ENCODE assay signal across 9 mouse cellular contexts in genomic region chr4:141008028-141008427, GRCm38 (mm10). TPM values are rescaled to one million over a fixed set of nuclear protein-coding genes. Genes with fewer than 3 reads are reported as not detected.
A peak's percentile ranks its signal among the peaks of the same experiment; 100 is the strongest.
DNase-seq lines count a peak whose midpoint lies in the region; ATAC-seq and TF ChIP-seq lines count a peak whose summit lies in the region.
"Had no signal": no experiment of that assay in that cellular context is flagged by ENCODE, and none has a peak within 500 bp of the region (broad histone marks: within the 10 kb centered on the region; RNA-seq: fewer than 3 reads in every experiment).

No protein-coding gene starts in this region.

- no peak for ATAC-seq in forebrain, embryonic 13.5 days
- ATAC-seq in forebrain, embryonic 11.5 days (replicated peaks; ENCODE audit: low FRiP score), result no peak
- peak; percentile 85 for ATAC-seq in liver, embryonic 12.5 days

- peaks cover 26% of the 10 kb centered on the region for H3K4me1 ChIP-seq in forebrain, embryonic 13.5 days
- peaks cover 13% of the 10 kb centered on the region for H3K4me1 ChIP-seq in forebrain, embryonic 11.5 days (replicated peaks; ENCODE audit: control insufficient read depth, insufficient read depth, low read length)
- peaks cover 0 to 8% of the 10 kb centered on the region in 2 experiments; a peak in 1 of 4 replicates for H3K4me1 ChIP-seq in MEL (ENCODE audit: control insufficient read depth in 1 of 2, insufficient read depth in 2 of 2, low read length in 2 of 2)
- peaks cover 27% of the 10 kb centered on the region for H3K4me1 ChIP-seq in liver, embryonic 12.5 days

- H3K4me3 ChIP-seq in forebrain, embryonic 13.5 days, result no peak overlapping the region
- H3K4me3 ChIP-seq in forebrain, embryonic 11.5 days (ENCODE audit: low read depth, low read length), result no peak overlapping the region
- H3K4me3 ChIP-seq in MEL (ENCODE audit: control insufficient read depth in 1 of 2, insufficient read depth in 1 of 2, low read depth in 2 of 2, low read length in 2 of 2), result no peak overlapping the region
- H3K4me3 ChIP-seq in liver, embryonic 12.5 days, result no peak overlapping the region
- H3K4me3 ChIP-seq: heart, embryonic 13.5 days had no signal

- H3K9me3 ChIP-seq in forebrain, embryonic 13.5 days (replicated peaks), result peaks cover 5% of the 10 kb centered on the region
- H3K9me3 ChIP-seq in forebrain, embryonic 11.5 days (ENCODE audit: control insufficient read depth, low read length), result no peaks in the 10 kb centered on the region
- H3K9me3 ChIP-seq in MEL (replicated peaks; ENCODE audit: insufficient read depth, low read length), result no peaks in the 10 kb centered on the region
- H3K9me3 ChIP-seq in liver, embryonic 12.5 days (replicated peaks), result no peaks in the 10 kb centered on the region
- H3K9me3 ChIP-seq: heart, embryonic 13.5 days had no signal

- H3K4me2 ChIP-seq in forebrain, embryonic 13.5 days, result no peak overlapping the region
- no peak overlapping the region for H3K4me2 ChIP-seq in forebrain, embryonic 11.5 days (ENCODE audit: low read depth, low read length, severe bottlenecking)
- peak overlapping the region; percentile 15; the same call in 1 of the 2 replicates for H3K4me2 ChIP-seq in liver, embryonic 12.5 days
- H3K4me2 ChIP-seq: heart, embryonic 13.5 days had no signal

- WGBS in forebrain, embryonic 13.5 days, result 86% methylated on average over 8 of the region's 8 CpGs
- WGBS in forebrain, embryonic 11.5 days, result 97% methylated on average over 8 of the region's 8 CpGs
- WGBS in liver, embryonic 12.5 days (ENCODE audit: insufficient replicate concordance), result 42% methylated on average over 8 of the region's 8 CpGs

- H3K27ac ChIP-seq in forebrain, embryonic 13.5 days, result peak overlapping the region; percentile 2; the same call in 1 of the 2 replicates
- no peak overlapping the region for H3K27ac ChIP-seq in forebrain, embryonic 11.5 days (ENCODE audit: low read depth, low read length)
- H3K27ac ChIP-seq in MEL (ENCODE audit: control insufficient read depth, low read depth, low read length), result no peak overlapping the region; the same call in 1 of the 2 replicates
- peak overlapping the region; percentile 19; the same call in 1 of the 2 replicates for H3K27ac ChIP-seq in liver, embryonic 12.5 days
- H3K27ac ChIP-seq: heart, embryonic 13.5 days had no signal

- peak in 1 of 2 experiments; percentile 17; a peak in 1 of 4 replicates for TF ChIP-seq EP300 in MEL (IDR thresholded peaks at IDR 0.05; ENCODE audit: low read depth in 1 of 2, low read length in 2 of 2)

- intact Hi-C loops in gastrocnemius, postnatal 14 days (cut with DNase I; ENCODE audit: low total_unique reads), result no loop called here

- no peak for TF ChIP-seq CTCF in MEL (IDR thresholded peaks at IDR 0.05 in 2 of 3, conservative IDR thresholded peaks at IDR 0.05 in 1 of 3; ENCODE audit: control insufficient read depth in 1 of 3, insufficient read depth in 1 of 3, low read depth in 2 of 3, low read length in 3 of 3, poor library complexity in 1 of 3, severe bottlenecking in 1 of 3)

- no peak for TF ChIP-seq POLR2A in MEL (IDR thresholded peaks at IDR 0.05; ENCODE audit: control insufficient read depth in 1 of 2, insufficient read depth in 1 of 2, low read depth in 1 of 2, low read length in 2 of 2, poor library complexity in 1 of 2)

- H3K79me2 ChIP-seq in MEL (ENCODE audit: control insufficient read depth, insufficient read depth, low read length, poor library complexity), result no peaks in the 10 kb centered on the region

- peaks cover 61% of the 10 kb centered on the region for H3K36me3 ChIP-seq in forebrain, embryonic 13.5 days (ENCODE audit: poor library complexity, severe bottlenecking)
- peaks cover 8% of the 10 kb centered on the region; the same call in 1 of the 2 replicates for H3K36me3 ChIP-seq in forebrain, embryonic 11.5 days (ENCODE audit: control insufficient read depth, insufficient read depth, low read length)
- no peaks in the 10 kb centered on the region for H3K36me3 ChIP-seq in MEL (ENCODE audit: control insufficient read depth in 1 of 2, insufficient read depth in 2 of 2, low read length in 2 of 2)
- H3K36me3 ChIP-seq in liver, embryonic 12.5 days, result peaks cover 48% of the 10 kb centered on the region

- no peaks in the 10 kb centered on the region for H3K27me3 ChIP-seq in forebrain, embryonic 13.5 days
- no peaks in the 10 kb centered on the region for H3K27me3 ChIP-seq in forebrain, embryonic 11.5 days (ENCODE audit: control insufficient read depth, insufficient read depth, low read length)
- H3K27me3 ChIP-seq in MEL (ENCODE audit: control insufficient read depth in 1 of 2, insufficient read depth in 2 of 2, low read length in 2 of 2), result no peaks in the 10 kb centered on the region
- H3K27me3 ChIP-seq in liver, embryonic 12.5 days (replicated peaks), result peaks cover 38% of the 10 kb centered on the region
- H3K27me3 ChIP-seq: heart, embryonic 13.5 days had no signal

- H3K9ac ChIP-seq in forebrain, embryonic 13.5 days, result no peak overlapping the region
- H3K9ac ChIP-seq in forebrain, embryonic 11.5 days (ENCODE audit: low read length), result no peak overlapping the region
- H3K9ac ChIP-seq in MEL (ENCODE audit: control insufficient read depth, low read depth, low read length, poor library complexity, severe bottlenecking), result no peak overlapping the region
- H3K9ac ChIP-seq in liver, embryonic 12.5 days, result no peak overlapping the region
- H3K9ac ChIP-seq: heart, embryonic 13.5 days had no signal

- no peak for TF ChIP-seq RAD21 in MEL (IDR thresholded peaks at IDR 0.05; ENCODE audit: low read depth, low read length)

- no peak for DNase-seq in forebrain, embryonic 11.5 days (ENCODE audit: low spot score)
- peak; percentile 30 for DNase-seq in MEL (ENCODE audit: low read depth, low spot score)
- peak; percentile 68 for DNase-seq in gastrocnemius, postnatal 14 days
- DNase-seq in retina, embryonic 14.5 days (ENCODE audit: low spot score), result no peak
- no peak for DNase-seq in spleen, adult 12 weeks (ENCODE audit: low spot score)
- no peak for DNase-seq in frontal cortex, postnatal 10 days (ENCODE audit: low spot score in 2 of 2)

TF ChIP-seq in MEL, 35 proteins besides CTCF, POLR2A, EP300 and RAD21:
- TF ChIP-seq TAL1 (IDR thresholded peaks at IDR 0.05; ENCODE audit: low read length) (peak; percentile 29; the same call in 1 of the 2 replicates), MAFK (IDR thresholded peaks at IDR 0.05; ENCODE audit: borderline replicate concordance, low read depth, low read length) (no peak)

RNA-seq across cellular contexts. Expression of gene Mfap2, which starts 2.2 kb away (rescaled TPM):
- 253 and 270 TPM in 2 replicates for polyA plus RNA-seq in forebrain, embryonic 13.5 days (2015; fragmentation: Nextera tagmentation; extraction: Ambion mirVana)
- polyA plus RNA-seq in forebrain, embryonic 11.5 days (2014; fragmentation: Nextera tagmentation; extraction: Ambion mirVana), result 263 and 298 TPM in 2 replicates
- total RNA-seq in MEL (2012; rRNA removed), result not detected in 2 replicates
- not detected for polyA plus RNA-seq in MEL (2012; ENCODE audit: insufficient read depth in 1 of 2, insufficient read length in 2 of 2, low read depth in 1 of 2, low replicate concordance in 2 of 2, missing spikeins in 1 of 2)
- total RNA-seq in gastrocnemius, postnatal 14 days (2021), result 10 to 100 TPM; 33.9 to 47.3 TPM
- polyA plus RNA-seq in liver, embryonic 12.5 days (2016; fragmentation: Nextera tagmentation; extraction: Ambion mirVana), result 40.7 and 46.7 TPM in 2 replicates

RNA-seq across cellular contexts. Expression of gene Atp13a2, which starts 21.4 kb away (rescaled TPM):
- 76.9 and 85.9 TPM in 2 replicates for polyA plus RNA-seq in forebrain, embryonic 13.5 days (2015; fragmentation: Nextera tagmentation; extraction: Ambion mirVana)
- polyA plus RNA-seq in forebrain, embryonic 11.5 days (2014; fragmentation: Nextera tagmentation; extraction: Ambion mirVana), result 51.2 and 54.9 TPM in 2 replicates
- total RNA-seq in MEL (2012; rRNA removed), result 27.3 and 29.0 TPM in 2 replicates
- polyA plus RNA-seq in MEL (2012; ENCODE audit: insufficient read depth in 1 of 2, insufficient read length in 2 of 2, low read depth in 1 of 2, low replicate concordance in 2 of 2, missing spikeins in 1 of 2), result 10 to 100 TPM in 1 of 2 experiments, not detected in 1; 65.4 TPM
- 10 to 100 TPM; 16.1 to 17.0 TPM for total RNA-seq in gastrocnemius, postnatal 14 days (2021)
- 30.8 and 31.4 TPM in 2 replicates for polyA plus RNA-seq in liver, embryonic 12.5 days (2016; fragmentation: Nextera tagmentation; extraction: Ambion mirVana)

RNA-seq across cellular contexts. Expression of gene Sdhb, which starts 47.0 kb away (rescaled TPM):
- 478 and 480 TPM in 2 replicates for polyA plus RNA-seq in forebrain, embryonic 13.5 days (2015; fragmentation: Nextera tagmentation; extraction: Ambion mirVana)
- polyA plus RNA-seq in forebrain, embryonic 11.5 days (2014; fragmentation: Nextera tagmentation; extraction: Ambion mirVana), result 375 and 401 TPM in 2 replicates
- 271 and 292 TPM in 2 replicates for total RNA-seq in MEL (2012; rRNA removed)
- polyA plus RNA-seq in MEL (2012; ENCODE audit: insufficient read depth in 1 of 2, insufficient read length in 2 of 2, low read depth in 1 of 2, low replicate concordance in 2 of 2, missing spikeins in 1 of 2), result 100 to 1,000 TPM; 342 to 414 TPM
- total RNA-seq in gastrocnemius, postnatal 14 days (2021), result 100 to 1,000 TPM; 480 to 609 TPM
- 241 and 248 TPM in 2 replicates for polyA plus RNA-seq in liver, embryonic 12.5 days (2016; fragmentation: Nextera tagmentation; extraction: Ambion mirVana)

RNA-seq across cellular contexts. Expression of gene Crocc, which starts 52.3 kb away (rescaled TPM):
- 7.4 and 7.7 TPM in 2 replicates for polyA plus RNA-seq in forebrain, embryonic 13.5 days (2015; fragmentation: Nextera tagmentation; extraction: Ambion mirVana)
- 14.3 and 15.3 TPM in 2 replicates for polyA plus RNA-seq in forebrain, embryonic 11.5 days (2014; fragmentation: Nextera tagmentation; extraction: Ambion mirVana)
- 0.77 and 0.92 TPM in 2 replicates for total RNA-seq in MEL (2012; rRNA removed)
- 1 to 10 TPM in 1 of 2 experiments, not detected in 1; 3.6 TPM for polyA plus RNA-seq in MEL (2012; ENCODE audit: insufficient read depth in 1 of 2, insufficient read length in 2 of 2, low read depth in 1 of 2, low replicate concordance in 2 of 2, missing spikeins in 1 of 2)
- total RNA-seq in gastrocnemius, postnatal 14 days (2021), result 1 to 10 TPM; 2.6 to 4.0 TPM
- polyA plus RNA-seq in liver, embryonic 12.5 days (2016; fragmentation: Nextera tagmentation; extraction: Ambion mirVana), result 1.8 and 2.0 TPM in 2 replicates

Comparison
In these comparisons a context has a peak if more than half of its experiments do, and no peak if none do; other contexts are left out.
1. H3K27ac ChIP-seq: peak in forebrain, embryonic 13.5 days (single experiment) and liver, embryonic 12.5 days (single experiment); none in forebrain, embryonic 11.5 days (single experiment) and MEL (single experiment).
2. DNase-seq: peak in MEL (single experiment) and gastrocnemius, postnatal 14 days (single experiment); none in forebrain, embryonic 11.5 days (single experiment), retina, embryonic 14.5 days (single experiment), spleen, adult 12 weeks (single experiment) and frontal cortex, postnatal 10 days (0 of 2).
3. RNA of gene Mfap2, which starts 2.2 kb away (polyA plus RNA-seq): 263 to 298 TPM in forebrain, embryonic 11.5 days, 253 to 270 TPM in forebrain, embryonic 13.5 days and 40.7 to 46.7 TPM in liver, embryonic 12.5 days; not detected in MEL; every median in the first group is over 10 times any median in the second.